Mouse (Mus musculus) embryo, embryonic 10 days (tissue): ENCODE data around the gene Olfr194.
"Not testable (repeated sequence)": the region's sequence is repeated elsewhere in the genome, so short reads cannot be mapped to it uniquely, and the experiment has no call there.

Experiments used
- DNase-seq: peaks from one replicate; pipeline ENCODE4 v3.0.0-alpha.2; 2015; ENCODE audit warnings: low spot score

Olfr194 gene

DNA sequence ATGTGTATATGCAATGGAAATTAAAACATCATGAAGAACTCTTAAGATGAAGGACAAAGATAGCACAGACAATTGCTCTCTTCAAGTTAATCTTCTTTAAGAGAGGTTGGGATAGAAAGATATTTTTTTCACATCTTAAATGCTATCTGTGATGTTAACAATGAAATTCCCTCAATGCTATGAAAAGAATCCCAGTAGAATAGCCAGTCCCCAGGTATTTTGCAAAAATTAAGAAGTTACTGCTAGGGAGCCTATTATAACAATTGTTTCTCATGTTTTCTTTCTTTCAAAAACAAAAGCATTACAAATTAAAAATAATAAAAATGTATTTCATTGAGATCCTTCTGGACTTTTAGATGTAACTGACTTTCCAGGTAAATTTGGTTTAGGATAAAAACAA, at the start of gene Olfr194:
Gene Olfr194 (minus strand): TSS at position 101 of the 400 bp plus-strand sequence.
- DNase-seq: no peak

DNA sequence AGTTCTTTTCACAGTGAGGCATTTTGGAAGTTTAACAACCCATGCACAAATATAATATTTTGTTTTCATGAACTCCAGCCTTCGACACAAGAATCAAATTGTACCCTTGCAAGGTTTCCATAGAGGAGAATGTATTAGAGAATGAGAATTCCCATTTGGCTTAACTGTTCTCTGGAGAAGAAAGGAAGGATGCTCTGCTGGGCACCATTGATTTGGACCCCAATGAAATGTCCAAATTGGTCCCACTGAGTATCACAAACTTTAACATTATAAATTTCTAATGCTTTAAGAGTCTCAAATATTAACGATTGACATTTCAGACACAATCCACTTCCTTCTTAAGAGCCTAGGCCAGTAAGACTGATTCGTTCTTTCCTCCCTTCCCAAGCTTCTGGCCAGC, 49.5 kb upstream of the Olfr194 start, which contains the start of gene Olfr196:
Gene Olfr196 (minus strand): TSS at position 101 of the 400 bp plus-strand sequence.
- no peak for DNase-seq

DNA sequence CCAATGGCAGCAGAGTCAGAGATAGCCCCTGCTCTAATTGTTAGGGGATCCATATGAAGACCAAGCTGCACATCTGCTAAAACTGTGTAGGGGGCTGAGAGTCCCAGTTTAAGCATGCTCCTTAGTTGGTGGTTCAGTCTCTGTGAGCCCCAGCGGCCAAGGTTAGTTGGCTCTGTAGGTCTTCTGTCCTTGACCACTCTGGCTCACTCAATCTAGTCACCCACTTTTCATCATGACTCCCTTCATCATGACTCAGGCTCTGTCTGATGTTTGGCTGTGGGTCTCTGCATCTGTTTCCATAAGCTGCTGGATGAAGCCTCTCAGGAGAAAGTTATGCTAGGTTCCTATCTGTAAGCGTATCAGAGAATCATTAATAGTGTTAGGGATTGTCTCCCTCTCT, 31.1 kb upstream of the Olfr194 start:
- DNase-seq: no peak

DNA sequence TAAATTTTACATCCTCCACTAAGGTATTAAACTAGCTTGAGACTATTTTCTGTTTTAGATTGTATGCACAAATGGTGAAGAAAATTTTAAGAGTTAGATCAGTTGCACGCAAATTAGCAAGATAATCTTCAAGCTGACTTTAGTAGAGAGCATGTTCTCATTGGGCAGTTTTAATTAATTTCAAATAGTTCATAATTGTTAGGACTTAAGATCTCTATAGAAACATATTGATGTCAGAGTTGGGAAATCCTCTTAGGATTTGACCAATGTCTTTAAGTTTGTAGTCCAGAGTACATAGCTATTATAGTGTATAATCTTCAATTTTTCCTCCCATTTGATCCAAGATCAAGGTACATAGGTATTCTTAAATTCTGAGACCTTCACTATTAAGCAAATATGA, 25.9 kb upstream of the Olfr194 start, which contains the start of gene Olfr195:
Gene Olfr195 (plus strand): TSS at position 301 of the 400 bp plus-strand sequence.
- DNase-seq: no peak

DNA sequence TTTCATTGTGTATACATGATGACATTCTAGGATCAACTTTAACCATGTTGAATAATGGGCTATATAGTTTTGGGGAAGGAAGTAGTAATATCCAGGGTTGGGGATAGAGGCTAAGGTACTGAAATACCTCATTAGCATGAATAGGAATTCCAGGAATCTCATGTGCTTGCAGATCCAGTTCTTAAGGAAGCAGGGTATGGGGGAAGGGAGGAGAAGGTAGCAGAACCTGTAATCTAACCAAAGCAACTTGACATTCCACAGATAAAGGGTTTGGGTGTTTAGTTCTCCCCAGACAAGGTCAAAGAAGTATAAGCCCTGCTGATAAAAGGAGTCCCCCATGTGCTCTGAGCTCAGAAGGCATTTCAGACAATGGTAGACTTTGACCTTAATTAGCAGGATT, 20.2 kb upstream of the Olfr194 start:
- peak; percentile 4 for DNase-seq

DNA sequence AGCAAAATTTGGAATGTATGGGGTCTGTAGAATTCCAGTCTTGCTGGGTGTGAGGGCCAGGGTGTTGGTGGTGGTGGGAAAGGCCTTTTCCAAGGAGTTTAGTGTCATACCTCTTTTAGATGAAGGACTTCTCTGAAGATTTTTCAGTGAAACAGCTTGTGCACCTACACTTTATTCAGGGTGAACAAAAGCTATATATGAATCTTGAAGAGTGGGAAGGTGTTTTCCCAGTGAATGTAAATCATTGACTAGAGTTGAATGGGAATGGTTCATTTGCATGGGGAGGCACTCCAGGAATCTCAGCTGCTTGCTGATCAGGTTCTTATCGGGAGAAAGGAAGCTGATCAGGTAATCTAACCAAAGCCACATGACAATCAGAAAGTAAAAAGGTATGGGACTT, 9.9 kb upstream of the Olfr194 start:
- DNase-seq: no peak

DNA sequence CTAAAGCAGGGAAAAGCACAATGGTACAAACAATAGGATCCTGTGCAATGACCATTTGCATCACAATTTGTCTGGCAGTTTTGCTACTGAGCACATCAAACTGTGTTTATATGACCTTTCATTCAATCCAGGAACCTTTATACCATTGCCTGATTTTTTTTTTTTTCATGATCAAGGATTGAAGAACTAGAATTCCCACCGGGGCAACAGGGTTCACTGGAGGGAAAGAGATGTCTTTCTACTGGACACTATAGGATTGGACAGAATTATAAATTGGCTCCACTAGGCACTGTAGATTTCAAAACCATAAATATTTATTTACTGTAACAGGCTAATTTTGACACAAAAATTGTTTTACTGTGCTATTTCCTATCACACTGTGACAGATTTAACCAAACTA, 9.1 kb downstream of the Olfr194 start, which contains the start of gene Olfr193:
Gene Olfr193 (minus strand): TSS at position 101 of the 400 bp plus-strand sequence.
- DNase-seq: no peak

DNA sequence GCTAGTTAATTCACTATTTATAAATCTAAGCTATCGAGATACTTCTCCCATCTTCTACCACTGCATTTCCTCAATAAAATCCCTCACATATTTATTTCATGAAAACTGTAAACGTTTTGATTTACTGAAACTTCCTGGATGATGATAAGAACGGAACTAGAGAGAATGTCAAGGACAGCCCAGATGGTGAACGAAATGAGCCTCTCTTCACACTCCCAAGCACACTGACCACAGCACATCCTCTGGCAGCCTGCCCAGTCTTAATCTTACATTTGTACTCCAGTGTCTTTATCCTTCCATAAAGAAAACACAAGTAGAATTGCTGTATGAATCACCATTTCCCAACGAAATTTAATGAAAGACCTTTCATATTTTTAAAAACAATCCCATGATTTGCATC, 12.3 kb downstream of the Olfr194 start:
- DNase-seq: not testable (repeated sequence)

DNA sequence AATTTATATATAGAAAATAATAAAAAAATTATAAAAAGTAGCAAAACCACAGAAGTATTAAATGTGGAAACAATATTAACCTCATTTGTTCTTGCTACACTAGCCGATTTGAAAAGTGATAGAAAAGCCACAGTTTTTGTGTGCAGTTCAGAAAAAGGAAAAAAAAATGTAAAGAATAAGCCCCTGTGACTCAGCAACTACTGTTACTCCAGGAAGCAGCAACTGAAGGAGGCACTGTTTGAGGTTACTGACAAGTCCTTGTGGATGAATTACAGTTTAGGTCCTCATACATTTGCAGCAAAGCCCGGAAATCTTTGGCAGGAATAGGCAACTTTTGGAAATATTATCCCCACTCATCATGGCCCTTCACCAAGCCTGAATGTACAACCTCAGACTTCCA, 15.6 kb downstream of the Olfr194 start:
- DNase-seq: no peak

DNA sequence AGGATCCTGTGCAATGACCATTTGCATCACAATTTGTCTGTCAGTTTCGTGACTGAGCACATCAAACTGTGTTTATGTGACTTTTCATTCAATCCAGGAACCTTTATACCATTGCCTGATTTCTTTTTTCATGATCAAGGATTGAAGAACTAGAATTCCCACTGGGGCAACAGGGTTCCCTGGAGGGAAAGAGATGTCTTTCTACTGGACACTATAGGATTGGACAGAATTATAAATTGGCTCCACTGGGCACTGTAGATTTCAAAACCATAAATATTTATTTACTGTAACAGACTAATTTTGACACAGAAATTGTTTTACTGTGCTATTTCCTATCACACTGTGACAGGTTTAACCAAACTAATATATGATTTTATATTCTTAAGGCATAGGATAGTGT, 31.1 kb downstream of the Olfr194 start, which contains the start of gene Olfr191:
Gene Olfr191 (minus strand): TSS at position 101 of the 400 bp plus-strand sequence.
- not testable (repeated sequence) for DNase-seq

DNA sequence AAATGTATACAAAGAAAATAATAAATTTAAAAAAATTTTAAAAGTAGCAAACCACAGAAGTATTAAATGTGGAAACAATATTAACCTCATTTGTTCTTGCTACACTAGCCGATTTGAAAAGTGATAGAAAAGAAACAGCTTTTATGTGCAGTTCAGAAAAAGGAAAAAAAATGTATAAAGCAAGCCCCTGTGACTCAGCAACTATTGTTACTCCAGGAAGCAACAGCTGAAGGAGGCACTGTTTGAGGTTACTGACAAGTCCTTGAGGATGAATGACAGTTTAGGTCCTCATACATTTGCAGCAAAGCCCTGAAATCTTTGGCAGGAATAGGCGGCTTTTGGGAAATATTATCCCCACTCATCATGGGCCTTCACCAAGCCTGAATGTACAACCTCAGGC, 39.8 kb downstream of the Olfr194 start:
- not testable (repeated sequence) for DNase-seq

DNA sequence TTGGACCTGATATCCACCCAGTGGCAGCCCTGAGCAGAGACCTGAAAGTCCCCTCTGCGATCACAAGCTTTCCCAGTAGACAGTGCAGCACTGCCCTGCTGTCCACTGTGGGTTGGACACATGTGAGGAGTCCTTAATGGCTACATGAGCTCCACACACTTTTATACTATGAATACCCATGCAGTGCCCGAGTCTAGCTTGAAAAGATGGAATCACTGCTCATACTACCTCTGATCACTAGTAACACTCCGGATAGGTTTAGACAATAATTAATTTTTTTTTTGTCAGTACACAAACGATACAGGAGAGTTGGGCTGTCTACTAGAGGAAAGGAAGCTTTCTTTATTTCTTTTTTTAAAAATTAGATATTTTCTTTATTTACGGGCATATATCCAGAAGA, 43.0 kb downstream of the Olfr194 start, which contains the start of gene Olfr190:
Gene Olfr190 (minus strand): TSS at position 101 of the 400 bp plus-strand sequence.
- DNase-seq: no peak

DNA sequence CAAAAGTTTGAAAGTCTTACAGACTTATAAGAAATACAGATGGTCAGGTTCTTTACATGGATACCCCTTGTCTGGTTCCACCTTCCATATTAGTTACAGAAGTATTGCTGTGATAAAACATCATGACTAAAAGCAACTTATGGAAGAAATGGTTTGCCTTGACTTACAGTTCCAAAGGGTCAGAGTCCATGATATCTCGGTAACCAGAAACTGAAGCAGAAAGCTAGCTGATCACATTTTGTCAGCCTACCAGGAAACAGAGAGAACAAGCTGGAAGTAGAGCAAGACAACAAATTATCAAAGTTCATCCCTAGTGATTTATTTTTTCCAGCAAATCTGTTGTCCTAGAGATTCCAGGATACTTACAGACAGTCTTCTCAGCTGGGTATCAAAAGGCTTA, 47.3 kb downstream of the Olfr194 start:
- DNase-seq: no peak

DNA sequence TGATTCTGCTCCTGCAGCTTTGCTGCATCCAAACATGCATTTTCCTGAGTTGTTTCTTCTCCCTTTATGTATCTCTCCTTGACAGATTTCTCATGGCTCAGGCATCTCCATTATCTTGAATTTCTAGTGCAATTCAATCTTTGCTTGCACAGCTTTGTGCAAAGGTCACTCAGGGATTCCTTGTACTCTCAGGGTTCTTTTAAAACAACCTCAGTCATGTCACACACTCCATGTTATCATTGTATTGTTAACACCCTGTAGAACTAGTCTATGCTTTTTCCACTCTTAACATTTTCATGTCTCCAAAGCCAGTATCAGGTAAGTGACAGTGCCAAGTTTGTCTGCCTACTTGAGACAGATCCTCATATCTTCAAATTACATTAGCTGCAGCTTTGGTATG, 49.1 kb downstream of the Olfr194 start:
- DNase-seq: no peak
